Mouse (Mus musculus): ENCODE measurements around the gene Kif24. TPM values are rescaled to one million over a fixed set of nuclear protein-coding genes. Genes with fewer than 3 reads are reported as not detected.

Gene Kif24
- polyA plus RNA-seq, 1 experiment from 2014 or later = 9.0 TPM

DNA sequence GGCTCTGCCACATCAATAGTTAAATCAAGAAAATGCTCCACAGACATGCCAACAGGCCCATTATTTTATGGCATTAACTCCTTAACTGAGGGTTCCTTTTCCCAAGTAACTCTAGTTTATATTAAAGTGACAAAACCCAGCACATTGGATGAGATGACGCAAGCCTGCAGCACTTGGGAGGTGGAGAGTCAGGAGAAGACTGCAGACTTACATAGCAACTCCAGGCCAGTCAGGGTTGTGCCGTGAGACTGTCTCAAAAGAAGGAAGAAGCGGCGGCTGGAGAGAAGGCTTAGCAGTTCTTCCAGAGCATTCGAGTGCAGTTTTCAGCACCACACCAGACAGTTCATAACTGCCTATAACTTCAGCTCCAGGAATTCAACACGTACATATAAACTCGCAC, 105.3 kb downstream of the Kif24 start:
- Histone ChIP-seq H3K4me3 (no peak overlapping the region), H3K4me1 (0 out of 2 replicates have a peak, but pooled peaks cover 4% of the 10 kb centered on the region), H3K27ac (no peak overlapping the region), H3K27me3 (replicated peaks) (no peaks in the 10 kb centered on the region), H3K9me3 (replicated peaks) (no peaks in the 10 kb centered on the region), H3K36me3 (peaks cover 16% of the 10 kb centered on the region), H3K4me2 (no peak overlapping the region), H3K9ac (no peak overlapping the region)
- ATAC-seq = no peak
- 83% methylated on average over 7 of the region's 7 CpGs for WGBS (ENCODE audit: insufficient replicate concordance)

DNA sequence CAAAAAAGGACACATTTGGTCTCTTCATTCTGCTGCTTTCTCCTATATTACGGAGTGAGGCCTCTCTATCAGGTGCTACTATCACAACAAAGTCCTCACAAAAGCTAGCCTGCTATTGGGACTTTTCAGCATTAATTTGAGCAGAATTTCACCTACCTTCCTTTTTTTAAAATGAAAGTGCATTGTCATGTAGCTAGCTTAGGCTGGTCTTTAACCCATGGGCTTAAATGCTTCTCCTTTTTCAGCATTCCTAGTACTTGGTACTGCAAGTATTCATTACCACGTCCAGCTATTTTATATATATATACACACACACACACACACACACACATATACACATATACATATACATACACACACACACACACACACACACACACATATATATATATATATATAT, 106.0 kb downstream of the Kif24 start:
- no peak for ATAC-seq
- H3K4me3 ChIP-seq = no peak overlapping the region
- H3K36me3 ChIP-seq = peaks cover 16% of the 10 kb centered on the region
- H3K9ac ChIP-seq = no peak overlapping the region
- 0 out of 2 replicates have a peak, but pooled peaks cover 4% of the 10 kb centered on the region for H3K4me1 ChIP-seq
- H3K9me3 ChIP-seq (replicated peaks) = no peaks in the 10 kb centered on the region
- H3K27me3 ChIP-seq (replicated peaks) = no peaks in the 10 kb centered on the region
- 65% methylated on average over 2 of the region's 2 CpGs for WGBS (ENCODE audit: insufficient replicate concordance)
- H3K4me2 ChIP-seq = no peak overlapping the region
- H3K27ac ChIP-seq = no peak overlapping the region

DNA sequence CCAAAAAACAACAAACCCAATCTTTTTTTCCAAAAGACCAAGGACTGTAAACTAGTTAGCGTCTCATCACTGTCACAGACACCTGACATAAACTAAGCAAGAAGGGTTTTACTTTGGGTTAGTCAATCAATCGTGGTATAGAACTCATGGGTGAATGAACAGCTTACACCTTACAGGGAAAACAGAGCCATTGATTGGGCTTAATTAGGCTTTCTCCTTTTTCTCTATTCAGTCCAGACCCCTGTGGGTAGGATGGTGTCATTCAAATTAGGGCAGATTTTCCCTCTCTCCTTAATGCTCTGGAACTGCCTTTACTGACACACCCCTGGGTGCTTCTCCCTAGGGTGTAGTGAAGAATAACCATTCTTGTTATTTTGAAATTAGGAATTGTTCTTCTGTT, 107.5 kb downstream of the Kif24 start:
- Histone ChIP-seq H3K36me3 (peaks cover 21% of the 10 kb centered on the region), H3K4me1 (peaks cover 13% of the 10 kb centered on the region), H3K4me2 (no peak overlapping the region), H3K9ac (no peak overlapping the region), H3K9me3 (replicated peaks) (no peaks in the 10 kb centered on the region), H3K4me3 (no peak overlapping the region), H3K27me3 (replicated peaks) (no peaks in the 10 kb centered on the region), H3K27ac (no peak overlapping the region)
- 77% methylated on average over 2 of the region's 2 CpGs for WGBS (ENCODE audit: insufficient replicate concordance)
- no peak for ATAC-seq

DNA sequence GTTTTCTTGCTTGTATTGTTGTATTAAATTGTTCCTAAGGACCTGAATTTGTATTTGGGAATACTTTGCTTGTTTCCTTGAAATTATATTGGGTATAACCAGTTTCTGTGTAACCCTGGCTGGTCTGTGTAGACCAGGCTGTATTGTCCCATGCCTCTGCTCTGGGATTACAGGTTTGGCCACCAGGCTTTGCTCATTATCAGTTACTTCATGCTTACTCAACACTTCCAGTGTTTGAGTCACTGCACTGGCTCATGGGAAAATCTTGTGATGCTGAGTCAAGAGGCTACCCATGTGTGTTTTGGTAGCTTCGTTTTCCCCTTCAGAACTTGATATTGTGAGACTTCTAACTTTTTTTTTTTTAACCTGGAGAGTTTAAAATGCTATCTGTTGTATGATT, 111.4 kb downstream of the Kif24 start:
- Histone ChIP-seq H3K9me3 (replicated peaks) (no peaks in the 10 kb centered on the region), H3K4me2 (no peak overlapping the region), H3K4me1 (peaks cover 31% of the 10 kb centered on the region), H3K27ac (peak overlapping the region; percentile 30), H3K36me3 (peaks cover 24% of the 10 kb centered on the region), H3K4me3 (no peak overlapping the region), H3K9ac (no peak overlapping the region), H3K27me3 (replicated peaks) (no peaks in the 10 kb centered on the region)
- WGBS (ENCODE audit: insufficient replicate concordance) = 92% methylated on average over 1 of the region's 1 CpGs
- no peak for ATAC-seq

DNA sequence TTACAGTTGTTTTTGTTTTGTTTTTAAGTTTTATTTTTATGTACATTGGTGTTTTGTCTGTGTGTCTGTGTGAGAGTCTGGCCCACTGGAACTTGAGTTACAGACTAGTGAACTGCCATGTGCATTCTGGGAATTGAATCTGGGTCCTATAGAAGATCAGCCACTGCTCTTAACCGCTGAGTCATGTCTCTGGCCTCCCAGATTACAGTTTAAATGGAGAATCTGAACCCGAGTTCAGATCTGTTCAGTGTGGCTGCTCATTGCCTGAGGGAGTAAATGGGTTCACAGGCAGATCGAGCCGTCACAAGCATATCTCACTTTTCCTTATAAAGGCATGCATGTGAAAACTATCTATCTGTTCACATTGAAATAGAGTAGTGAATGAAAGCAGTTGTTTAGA, 111.9 kb downstream of the Kif24 start:
- no peak overlapping the region for H3K4me3 ChIP-seq
- H3K27me3 ChIP-seq (replicated peaks) = no peaks in the 10 kb centered on the region
- ATAC-seq = peak; percentile 56
- H3K27ac ChIP-seq = peak overlapping the region; percentile 30
- no peaks in the 10 kb centered on the region for H3K9me3 ChIP-seq (replicated peaks)
- H3K4me2 ChIP-seq = no peak overlapping the region
- no peak overlapping the region for H3K9ac ChIP-seq
- peaks cover 36% of the 10 kb centered on the region for H3K4me1 ChIP-seq
- peaks cover 24% of the 10 kb centered on the region for H3K36me3 ChIP-seq
- WGBS (ENCODE audit: insufficient replicate concordance) = 50% methylated on average over 4 of the region's 4 CpGs

DNA sequence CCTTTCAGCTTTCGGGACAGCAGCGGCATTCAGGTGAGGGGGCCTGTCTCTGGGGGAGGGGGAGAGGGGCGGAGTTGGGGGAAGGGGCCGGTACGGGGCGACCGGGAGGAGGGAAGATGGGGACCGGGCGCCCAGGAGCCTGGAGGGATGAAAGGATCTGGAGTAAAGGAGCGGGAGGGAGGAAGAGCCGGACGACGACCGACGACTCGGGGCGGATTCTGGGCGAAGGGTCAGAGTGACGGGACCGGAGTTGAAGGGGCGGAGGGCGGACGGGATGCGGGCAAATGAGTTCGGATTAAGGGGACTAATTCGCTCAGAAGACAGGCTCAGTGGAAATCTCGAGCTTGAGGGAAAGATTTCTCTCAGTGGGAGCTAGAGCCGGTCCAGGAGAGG, 115.5 kb downstream of the Kif24 start:
- H3K36me3 ChIP-seq = peaks cover 8% of the 10 kb centered on the region
- peak overlapping the region; percentile 88 for H3K27ac ChIP-seq
- H3K9me3 ChIP-seq (replicated peaks) = no peaks in the 10 kb centered on the region
- no peaks in the 10 kb centered on the region for H3K27me3 ChIP-seq (replicated peaks)
- peak overlapping the region; percentile 82 for H3K4me2 ChIP-seq
- WGBS (ENCODE audit: insufficient replicate concordance) = under 1% methylated on average over 28 of the region's 28 CpGs
- peak; percentile 59 for ATAC-seq
- H3K4me1 ChIP-seq = peaks cover 44% of the 10 kb centered on the region
- H3K4me3 ChIP-seq = peak overlapping the region; percentile 91
- H3K9ac ChIP-seq = peak overlapping the region; percentile 96

DNA sequence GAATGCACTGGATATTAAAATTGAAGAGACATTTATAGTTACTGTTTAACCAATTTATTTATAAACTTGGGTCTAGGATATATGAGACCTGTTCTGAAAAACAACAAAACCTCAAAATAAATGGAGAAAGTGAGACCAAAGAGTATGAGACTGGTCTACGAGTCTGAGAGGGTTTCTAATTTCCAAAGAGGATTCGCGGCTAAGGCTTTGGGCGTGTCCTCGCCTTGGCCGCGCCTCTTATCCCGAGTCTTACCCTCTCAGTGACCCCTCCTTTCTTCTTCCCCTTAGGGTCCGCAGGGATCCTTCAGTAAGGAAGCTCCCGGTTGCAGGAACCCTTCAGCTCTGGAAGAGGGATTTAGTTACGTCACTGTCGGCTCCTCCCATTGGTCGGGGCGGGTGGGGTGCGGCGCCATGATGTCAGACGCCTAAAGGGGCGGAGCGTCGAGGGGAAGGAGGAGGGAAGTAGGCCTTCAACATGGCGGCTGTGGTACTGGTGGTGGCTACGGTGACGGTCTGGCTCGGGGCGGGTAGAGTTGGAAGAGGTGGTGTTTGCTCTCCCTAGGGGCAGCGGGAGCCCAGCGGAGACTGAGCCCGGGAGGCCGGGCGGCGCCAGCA, 116.0 kb downstream of the Kif24 start, which contains the start of gene Ubap1:
Ubap1 (plus strand) TSS at position 413 of the 615 bp plus-strand sequence.
- under 1% methylated on average over 30 of the region's 31 CpGs for WGBS (ENCODE audit: insufficient replicate concordance)
- peak within 1 kb of the TSS; percentile 91 for H3K4me3 ChIP-seq
- H3K27ac ChIP-seq = peak within 1 kb of the TSS; percentile 88
- H3K27me3 ChIP-seq (replicated peaks) = no peaks in the 10 kb centered on the region
- H3K4me2 ChIP-seq = peak within 1 kb of the TSS; percentile 82
- ATAC-seq = peak; percentile 91
- H3K9ac ChIP-seq = peak within 1 kb of the TSS; percentile 96
- peaks cover 8% of the 10 kb centered on the region for H3K36me3 ChIP-seq
- H3K9me3 ChIP-seq (replicated peaks) = no peaks in the 10 kb centered on the region
- H3K4me1 ChIP-seq = peaks cover 44% of the 10 kb centered on the region

DNA sequence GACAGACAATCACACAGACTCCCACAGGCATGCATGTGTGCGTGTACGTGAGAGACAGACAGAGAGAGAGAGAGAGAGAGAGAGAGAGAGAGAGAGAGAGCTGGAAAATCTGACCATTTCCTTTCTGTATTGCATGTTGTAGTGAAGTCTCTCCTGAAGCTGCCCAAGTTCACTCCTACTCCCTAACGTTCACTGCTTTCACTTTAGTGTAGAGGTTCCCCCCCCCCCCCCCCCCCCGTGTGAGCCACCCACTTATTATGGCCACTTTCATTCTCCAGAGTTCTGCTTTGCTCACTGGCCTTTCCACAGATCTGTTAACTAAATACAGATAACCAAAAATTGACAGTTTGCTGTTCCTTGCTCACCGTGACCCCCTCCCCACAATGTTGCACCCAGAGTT, 116.8 kb downstream of the Kif24 start:
- WGBS (ENCODE audit: insufficient replicate concordance) = 37% methylated on average over 5 of the region's 5 CpGs
- Histone ChIP-seq H3K9ac (peak overlapping the region; percentile 96), H3K4me3 (peak overlapping the region; percentile 91), H3K36me3 (peaks cover 6% of the 10 kb centered on the region), H3K9me3 (replicated peaks) (no peaks in the 10 kb centered on the region), H3K27ac (peak overlapping the region; percentile 63), H3K27me3 (replicated peaks) (no peaks in the 10 kb centered on the region), H3K4me2 (peak overlapping the region; percentile 82), H3K4me1 (peaks cover 36% of the 10 kb centered on the region)
- no peak for ATAC-seq

DNA sequence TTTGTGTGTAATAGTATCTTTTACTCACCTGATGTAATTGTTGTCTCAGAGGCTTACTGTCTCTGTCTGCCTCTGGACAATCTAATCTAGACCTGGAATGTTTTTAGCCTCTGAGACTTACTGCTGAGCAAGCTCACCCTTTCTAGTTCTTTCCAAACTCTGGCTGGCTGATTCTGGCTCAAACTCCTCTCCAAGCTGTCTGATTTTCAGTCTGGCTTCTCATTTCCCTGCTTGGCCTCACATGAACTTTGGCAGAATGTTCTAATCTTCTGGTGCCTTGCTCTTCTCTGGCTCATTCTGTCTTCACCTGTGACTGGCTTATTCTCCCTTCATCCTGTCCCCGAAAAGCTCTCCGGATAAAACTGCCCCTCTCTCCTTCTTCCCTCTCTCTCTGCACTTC, 118.7 kb downstream of the Kif24 start:
- Histone ChIP-seq H3K9ac (no peak overlapping the region), H3K9me3 (replicated peaks) (no peaks in the 10 kb centered on the region), H3K27ac (no peak overlapping the region), H3K4me1 (peaks cover 24% of the 10 kb centered on the region), H3K4me2 (no peak overlapping the region), H3K4me3 (no peak overlapping the region), H3K27me3 (replicated peaks) (no peaks in the 10 kb centered on the region), H3K36me3 (no peaks in the 10 kb centered on the region)
- 57% methylated on average over 2 of the region's 2 CpGs for WGBS (ENCODE audit: insufficient replicate concordance)
- ATAC-seq = no peak

DNA sequence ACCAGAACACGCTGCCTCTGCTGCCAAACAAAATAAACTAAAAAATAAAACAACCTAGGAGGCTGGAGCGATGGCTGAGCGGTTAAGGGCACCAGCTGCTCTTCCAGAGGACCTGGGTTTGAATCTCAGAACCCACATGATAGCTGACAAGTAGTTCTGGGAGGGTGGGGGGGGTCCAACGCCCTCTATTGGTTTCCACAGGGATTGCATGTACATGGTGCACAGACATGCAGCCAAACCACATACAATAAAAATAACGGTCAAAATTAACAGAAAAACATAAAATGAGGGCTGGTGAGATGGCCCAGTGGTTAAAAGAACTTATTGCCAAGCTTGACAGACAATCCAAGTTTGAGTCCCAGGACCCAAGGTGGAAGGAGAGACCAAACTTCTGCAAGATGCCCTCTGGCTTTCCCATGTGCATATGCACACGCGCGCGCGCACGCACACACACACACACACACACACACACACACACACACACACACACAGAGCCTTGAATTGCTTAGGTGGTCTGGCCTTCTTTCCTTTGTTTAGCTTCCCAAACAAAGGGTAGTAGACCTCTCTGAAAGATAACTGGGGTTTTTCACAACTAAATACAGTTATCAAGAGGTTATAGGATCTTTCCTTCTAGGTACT, 123.7 kb downstream of the Kif24 start:
- H3K9ac ChIP-seq = no peak overlapping the region
- H3K4me3 ChIP-seq = no peak overlapping the region
- ATAC-seq = no peak
- no peaks in the 10 kb centered on the region for H3K27me3 ChIP-seq (replicated peaks)
- WGBS (ENCODE audit: insufficient replicate concordance) = 81% methylated on average over 11 of the region's 11 CpGs
- H3K27ac ChIP-seq = no peak overlapping the region
- no peaks in the 10 kb centered on the region for H3K9me3 ChIP-seq (replicated peaks)
- H3K4me2 ChIP-seq = no peak overlapping the region
- no peaks in the 10 kb centered on the region for H3K36me3 ChIP-seq
- peaks cover 11% of the 10 kb centered on the region for H3K4me1 ChIP-seq
